ENCODE assay signal across 22 mouse cellular contexts in the genomic region with DNA sequence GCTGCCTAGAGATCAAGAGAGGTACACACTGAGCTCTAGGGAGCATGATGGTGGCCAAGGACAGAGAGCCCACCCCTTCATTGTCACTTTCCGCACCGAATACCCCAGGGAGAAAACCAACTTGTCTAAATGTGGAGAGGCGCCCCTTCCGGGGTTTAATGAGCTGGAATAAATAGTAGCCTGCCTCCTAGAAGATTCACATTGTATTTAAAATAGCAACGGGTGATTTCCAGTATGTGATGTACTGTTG. TPM values are rescaled to one million over a fixed set of nuclear protein-coding genes. Genes with fewer than 3 reads are reported as not detected.
DNase-seq lines count a peak whose midpoint lies in the region; ATAC-seq and TF ChIP-seq lines count a peak whose summit lies in the region.
"Had no signal": no experiment of that assay in that cellular context is flagged by ENCODE, and none has a peak within 500 bp of the region (broad histone marks: within the 10 kb centered on the region; RNA-seq: fewer than 3 reads in every experiment).

No protein-coding gene starts in this region.

- DNase-seq in midbrain, embryonic 10.5 days (ENCODE audit: low spot score) = no peak
- no peak for DNase-seq in hindbrain, embryonic 10.5 days (ENCODE audit: low spot score)
- DNase-seq in hindbrain, postnatal 0 days (ENCODE audit: low spot score) = no peak
- no peak for DNase-seq in adipocyte (ENCODE audit: low spot score)
- no peak for DNase-seq in frontal cortex, adult 2 months (ENCODE audit: extremely low spot score in 1 of 2, low spot score in 1 of 2)
- no peak for DNase-seq in gastrocnemius, postnatal 25 days
- DNase-seq: adrenal gland, postnatal 36 days; cerebellum, adult 11-12 months; gastrocnemius, adult 2 months; heart, adult 11 months; kidney, adult 9 months; kidney, postnatal 36 days; layer of hippocampus, adult 9-11 months; lung, adult 18-20 months; lung, postnatal 14 days had no signal

- TF ChIP-seq CTCF in hindbrain, postnatal 0 days (IDR thresholded peaks at IDR 0.05; ENCODE audit: low read depth) = no peak

- 0 out of 2 replicates have a peak, but pooled peaks have one; percentile 27 for ATAC-seq in midbrain, embryonic 12.5 days (ENCODE audit: low FRiP score, low read depth)
- peak; percentile 24; the same call in 1 of the 2 replicates for ATAC-seq in hindbrain, postnatal 0 days
- no peak for ATAC-seq in neural tube, embryonic 14.5 days (ENCODE audit: low read depth)
- ATAC-seq: activated CD4-positive, CD25-positive, alpha-beta regulatory T cell, adult 4 months had no signal

- H3K4me3 ChIP-seq in midbrain, embryonic 12.5 days = no peak overlapping the region
- H3K4me3 ChIP-seq in midbrain, embryonic 10.5 days = no peak overlapping the region
- H3K4me3 ChIP-seq in hindbrain, embryonic 10.5 days = no peak overlapping the region
- no peak overlapping the region for H3K4me3 ChIP-seq in hindbrain, postnatal 0 days (ENCODE audit: low read length)
- H3K4me3 ChIP-seq in neural tube, embryonic 14.5 days (ENCODE audit: low read depth, low read length) = no peak overlapping the region
- H3K4me3 ChIP-seq: gastrocnemius, adult 2 months; heart, embryonic 13.5 days; left cerebral cortex, adult 2 months had no signal

- no peaks in the 10 kb centered on the region for H3K9me3 ChIP-seq in midbrain, embryonic 12.5 days
- no peaks in the 10 kb centered on the region for H3K9me3 ChIP-seq in midbrain, embryonic 10.5 days (replicated peaks)
- no peaks in the 10 kb centered on the region for H3K9me3 ChIP-seq in hindbrain, embryonic 10.5 days
- H3K9me3 ChIP-seq in hindbrain, postnatal 0 days (ENCODE audit: low read length) = no peaks in the 10 kb centered on the region
- H3K9me3 ChIP-seq in neural tube, embryonic 14.5 days (ENCODE audit: control insufficient read depth, low read length) = no peaks in the 10 kb centered on the region
- H3K9me3 ChIP-seq: heart, embryonic 13.5 days had no signal

- H3K4me2 ChIP-seq in midbrain, embryonic 12.5 days (replicated peaks) = no peak overlapping the region
- H3K4me2 ChIP-seq in hindbrain, postnatal 0 days (ENCODE audit: low read depth, low read length) = no peak overlapping the region
- H3K4me2 ChIP-seq in neural tube, embryonic 14.5 days (ENCODE audit: low read depth, low read length) = no peak overlapping the region
- H3K4me2 ChIP-seq: liver, embryonic 11.5 days had no signal

- H3K9ac ChIP-seq in midbrain, embryonic 12.5 days (replicated peaks) = no peak overlapping the region
- no peak overlapping the region for H3K9ac ChIP-seq in hindbrain, postnatal 0 days (replicated peaks; ENCODE audit: low read length)
- H3K9ac ChIP-seq in neural tube, embryonic 14.5 days (replicated peaks; ENCODE audit: low read depth, low read length) = no peak overlapping the region

- no peaks in the 10 kb centered on the region for H3K27me3 ChIP-seq in midbrain, embryonic 12.5 days
- no peaks in the 10 kb centered on the region for H3K27me3 ChIP-seq in midbrain, embryonic 10.5 days (ENCODE audit: low read depth, poor library complexity, severe bottlenecking)
- H3K27me3 ChIP-seq in hindbrain, embryonic 10.5 days (ENCODE audit: insufficient read depth, poor library complexity, severe bottlenecking) = no peaks in the 10 kb centered on the region
- H3K27me3 ChIP-seq in hindbrain, postnatal 0 days (ENCODE audit: insufficient read depth, low read length) = no peaks in the 10 kb centered on the region
- no peaks in the 10 kb centered on the region for H3K27me3 ChIP-seq in neural tube, embryonic 14.5 days (ENCODE audit: control insufficient read depth, insufficient read depth, low read length)
- H3K27me3 ChIP-seq: heart, embryonic 13.5 days had no signal

- WGBS in midbrain, embryonic 12.5 days = 78% methylated on average over 5 of the region's 5 CpGs
- WGBS in midbrain, embryonic 10.5 days = 89% methylated on average over 5 of the region's 5 CpGs
- 72% methylated on average over 5 of the region's 5 CpGs for WGBS in hindbrain, embryonic 10.5 days
- WGBS in hindbrain, postnatal 0 days = 30% methylated on average over 5 of the region's 5 CpGs
- WGBS in neural tube, embryonic 14.5 days = 34% methylated on average over 5 of the region's 5 CpGs

- H3K4me1 ChIP-seq in midbrain, embryonic 12.5 days = peaks cover 14% of the 10 kb centered on the region
- peaks cover 21% of the 10 kb centered on the region for H3K4me1 ChIP-seq in midbrain, embryonic 10.5 days
- peaks cover 33% of the 10 kb centered on the region for H3K4me1 ChIP-seq in hindbrain, embryonic 10.5 days (replicated peaks)
- H3K4me1 ChIP-seq in hindbrain, postnatal 0 days (ENCODE audit: insufficient read depth, low read length) = peaks cover 11% of the 10 kb centered on the region; the same call in 1 of the 2 replicates
- H3K4me1 ChIP-seq in neural tube, embryonic 14.5 days (ENCODE audit: control insufficient read depth, insufficient read depth, low read length) = peaks cover 12% of the 10 kb centered on the region

- peak overlapping the region; percentile 11 for H3K27ac ChIP-seq in midbrain, embryonic 12.5 days (replicated peaks)
- H3K27ac ChIP-seq in midbrain, embryonic 10.5 days (replicated peaks) = no peak overlapping the region
- H3K27ac ChIP-seq in hindbrain, embryonic 10.5 days = peak overlapping the region; percentile 72
- peak overlapping the region; percentile 46; the same call in 1 of the 2 replicates for H3K27ac ChIP-seq in hindbrain, postnatal 0 days
- H3K27ac ChIP-seq in neural tube, embryonic 14.5 days (ENCODE audit: low read depth, low read length) = peak overlapping the region; percentile 78
- H3K27ac ChIP-seq: gastrocnemius, adult 2 months; heart, embryonic 13.5 days; left cerebral cortex, adult 2 months had no signal

- no peaks in the 10 kb centered on the region for H3K36me3 ChIP-seq in midbrain, embryonic 12.5 days
- H3K36me3 ChIP-seq in midbrain, embryonic 10.5 days = no peaks in the 10 kb centered on the region
- no peaks in the 10 kb centered on the region for H3K36me3 ChIP-seq in hindbrain, embryonic 10.5 days
- H3K36me3 ChIP-seq in hindbrain, postnatal 0 days (ENCODE audit: insufficient read depth, low read length) = no peaks in the 10 kb centered on the region
- H3K36me3 ChIP-seq in neural tube, embryonic 14.5 days (ENCODE audit: control insufficient read depth, insufficient read depth, low read length) = no peaks in the 10 kb centered on the region
- H3K36me3 ChIP-seq: G1E; heart, embryonic 13.5 days had no signal

RNA-seq across cellular contexts. Expression of gene Jdp2, which starts 16.8 kb away (rescaled TPM):
- 0.54 and 0.92 TPM in 2 replicates for polyA plus RNA-seq in midbrain, embryonic 12.5 days (2016; fragmentation: Nextera tagmentation; extraction: Ambion mirVana)
- 0.49 TPM in 1 of 2 replicates, not detected in the other for polyA plus RNA-seq in midbrain, embryonic 10.5 days (2016; fragmentation: Nextera tagmentation; extraction: Ambion mirVana)
- polyA plus RNA-seq in hindbrain, embryonic 10.5 days (2016; fragmentation: Nextera tagmentation; extraction: Ambion mirVana) = 0.25 TPM in 1 of 2 replicates, not detected in the other
- 11.2 and 15.4 TPM in 2 replicates for total RNA-seq in hindbrain, postnatal 0 days (2014; rRNA removed)
- polyA plus RNA-seq in hindbrain, postnatal 0 days (2015; fragmentation: Nextera tagmentation; extraction: Ambion mirVana) = 0.68 and 0.89 TPM in 2 replicates
- polyA plus RNA-seq in neural tube, embryonic 14.5 days (2014; fragmentation: Nextera tagmentation; extraction: Ambion mirVana) = 1.5 and 2.9 TPM in 2 replicates
- 45.8 and 51.8 TPM in 2 replicates for polyA plus RNA-seq in frontal cortex, adult 2 months (2012; rRNA removed)
- 1 to 10 TPM; 5.4 to 6.8 TPM for total RNA-seq in gastrocnemius, postnatal 25 days (2021)
- total RNA-seq: G1E had no signal
- polyA plus RNA-seq: activated CD4-positive, CD25-positive, alpha-beta regulatory T cell, adult 4 months; G1E had no signal

Comparison
In these comparisons a context has a peak if more than half of its experiments do, and no peak if none do; other contexts are left out.
1. RNA of gene Jdp2, which starts 16.8 kb away (polyA plus RNA-seq): 45.8 to 51.8 TPM in frontal cortex, adult 2 months; 1.5 to 2.9 TPM in neural tube, embryonic 14.5 days, 0.54 to 0.92 TPM in midbrain, embryonic 12.5 days, 0.68 to 0.89 TPM in hindbrain, postnatal 0 days, 0.49 TPM in midbrain, embryonic 10.5 days and 0.25 TPM in hindbrain, embryonic 10.5 days; every median in the first group is over 10 times any median in the second.